Mouse (Mus musculus): ENCODE data around the gene Fau.

DNA sequence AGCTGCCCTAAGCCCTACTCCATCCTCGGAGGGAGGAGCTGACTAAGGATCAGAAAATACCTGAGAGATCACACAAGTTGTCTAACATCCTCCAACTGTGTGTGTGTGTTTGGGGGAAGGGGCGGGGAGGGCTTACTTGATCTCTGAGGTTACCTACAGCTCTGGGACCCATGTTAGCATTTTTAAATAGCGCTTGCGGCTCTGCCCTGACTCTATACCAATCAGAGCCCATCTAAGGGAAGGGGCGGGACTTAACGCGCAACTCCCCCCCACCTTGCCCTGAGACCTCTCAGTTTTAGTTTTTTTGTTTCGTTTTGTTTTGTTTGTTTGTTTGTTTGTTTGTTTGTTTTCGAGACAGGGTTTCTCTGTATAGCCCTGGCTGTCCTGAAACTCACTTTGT is 28.2 kb upstream of the Fau start:
- TF ChIP-seq CTCF (IDR thresholded peaks at IDR 0.05; ENCODE audit: low read depth, low read length) (no peak), POLR2A (IDR thresholded peaks at IDR 0.05; ENCODE audit: extremely low read depth, insufficient read depth, low read length) (no peak)
